Mouse (Mus musculus) hindbrain, embryonic 11.5 days (tissue): ENCODE measurements around the gene Ank3. TPM values are rescaled to one million over a fixed set of nuclear protein-coding genes. Genes with fewer than 3 reads are reported as not detected.

Experiments used
- ATAC-seq: fragments of 200-750 bp; cut with Nextera tagmentation; 2 replicates; pipeline ENCODE4 v1.8.0; 2017; ENCODE audit warnings: mild to moderate bottlenecking, moderate TSS enrichment, moderate library complexity; ENCODE audit not compliant: low FRiP score
- DNase-seq: peaks from one replicate; pipeline ENCODE4 v3.0.0-alpha.2; 2015; ENCODE audit warnings: low spot score
- H3K27ac ChIP-seq: fragments of 300-500 bp; sonication (generic); 2 replicates; pipeline ENCODE4 v1.5.1; 2014; ENCODE audit warnings: mild to moderate bottlenecking, low read depth, low read length
- H3K27me3 ChIP-seq: fragments of 300-500 bp; sonication (generic); 2 replicates; pipeline ENCODE4 v1.6.1; 2014; ENCODE audit warnings: mild to moderate bottlenecking, low read length, moderate library complexity, mixed read lengths; ENCODE audit not compliant: control insufficient read depth, insufficient read depth
- H3K36me3 ChIP-seq: fragments of 300-500 bp; sonication (generic); 2 replicates; pipeline ENCODE4 v1.6.1; 2014; ENCODE audit warnings: mild to moderate bottlenecking, low read length, moderate library complexity, mixed read lengths; ENCODE audit not compliant: control insufficient read depth, insufficient read depth
- H3K4me1 ChIP-seq: fragments of 300-500 bp; sonication (generic); replicated peaks from 2 replicates; pipeline ENCODE4 v1.6.1; 2014; ENCODE audit warnings: low read length, mixed read lengths; ENCODE audit not compliant: control insufficient read depth, insufficient read depth
- H3K4me2 ChIP-seq: fragments of 300-500 bp; sonication (generic); replicated peaks from 2 replicates; pipeline ENCODE4 v1.6.1; 2014; ENCODE audit warnings: mild to moderate bottlenecking, low read depth, low read length
- H3K4me3 ChIP-seq: fragments of 300-500 bp; sonication (generic); 2 replicates; pipeline ENCODE4 v1.5.1; 2014; ENCODE audit warnings: low read depth, low read length
- H3K9ac ChIP-seq: fragments of 300-500 bp; sonication (generic); 2 replicates; pipeline ENCODE4 v1.6.1; 2014; ENCODE audit warnings: low read depth, low read length
- H3K9me3 ChIP-seq: fragments of 300-500 bp; sonication (generic); 2 replicates; pipeline ENCODE4 v1.6.1; 2016; ENCODE audit warnings: low read length; ENCODE audit not compliant: control insufficient read depth
- WGBS: fragments of 180-500 bp; shearing (Covaris S2); extraction: QIAGEN DNeasy Blood & Tissue Kit; methylation state at CpG from one replicate; pipeline ENCODE4 v1.1.7; 2014; 5-methylcytosine and 5-hydroxymethylcytosine counted together
- polyA plus RNA-seq: library from polyadenylated mRNA; unstranded; fragments of >200 nt; fragmentation: Nextera tagmentation; extraction: Ambion mirVana; gene quantifications from 2 replicates; pipeline ENCODE4 v1.2.1, GENCODE M21; 2014

Ank3 gene
- polyA plus RNA-seq, 1 experiment from 2014 or later = 97.7 TPM

DNA sequence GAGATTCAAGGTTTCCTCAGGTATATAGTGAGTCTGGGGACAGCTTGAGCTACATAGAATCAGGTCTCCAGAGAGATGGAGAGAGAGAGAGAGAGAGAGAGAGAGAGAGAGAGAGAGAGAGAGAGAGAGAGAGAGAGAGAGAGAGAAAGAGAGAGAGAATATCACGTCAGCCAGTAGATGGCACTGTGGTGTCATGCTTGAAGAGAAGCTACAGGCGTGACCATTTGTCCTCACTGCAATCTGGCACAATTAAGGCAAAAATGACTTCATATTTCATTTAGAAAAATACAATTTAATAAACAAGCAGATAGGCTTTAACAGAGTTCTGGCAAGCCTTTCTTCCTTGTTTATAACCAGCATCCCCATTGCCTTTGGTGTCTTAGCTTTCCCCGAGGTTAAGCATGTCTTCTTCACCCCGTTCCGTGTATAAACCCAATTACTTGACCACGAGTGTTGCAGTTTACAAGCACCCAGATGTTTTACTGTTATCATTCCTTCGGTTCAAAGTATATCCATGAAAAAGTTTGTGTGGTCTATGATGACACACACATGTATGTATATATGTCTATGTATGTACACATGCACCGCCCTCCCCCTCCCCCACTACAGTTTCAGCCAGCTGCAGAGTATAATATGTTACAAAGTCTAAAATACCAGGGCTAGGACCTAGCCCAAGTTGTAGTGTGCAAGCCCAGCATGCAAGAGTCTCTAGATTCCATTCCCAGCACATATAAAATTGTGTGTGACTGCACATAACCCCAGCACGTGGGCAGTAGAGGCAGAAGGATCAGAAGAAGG, 53.8 kb downstream of the Ank3 start:
- no peak overlapping the region for H3K4me3 ChIP-seq
- no peaks in the 10 kb centered on the region for H3K36me3 ChIP-seq
- 66% methylated on average over 9 of the region's 9 CpGs for WGBS
- ATAC-seq = no peak
- no peaks in the 10 kb centered on the region for H3K4me1 ChIP-seq
- H3K4me2 ChIP-seq = no peak overlapping the region
- H3K27ac ChIP-seq = no peak overlapping the region
- peak; percentile 75 for DNase-seq
- no peaks in the 10 kb centered on the region for H3K9me3 ChIP-seq
- H3K27me3 ChIP-seq = no peaks in the 10 kb centered on the region
- no peak overlapping the region for H3K9ac ChIP-seq

DNA sequence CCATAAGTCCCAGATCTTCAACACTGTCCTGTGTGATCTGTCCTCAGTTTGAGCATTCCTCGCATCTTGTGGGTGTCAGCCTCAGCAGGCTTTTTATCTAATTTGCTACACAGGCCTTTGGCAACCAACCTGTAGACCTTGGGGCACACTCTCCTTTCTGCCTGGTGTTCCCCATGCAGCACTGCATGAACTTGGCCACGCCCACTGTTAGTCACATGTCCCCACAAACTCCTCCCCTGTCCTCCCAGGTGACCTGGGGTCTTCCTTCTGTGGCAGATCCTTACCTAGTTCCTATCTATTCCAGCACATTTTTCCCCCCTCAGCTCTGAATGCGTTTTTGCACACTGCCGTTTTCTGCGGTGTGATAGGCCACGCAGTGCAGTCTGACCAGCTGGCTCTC, 55.0 kb downstream of the Ank3 start:
- no peaks in the 10 kb centered on the region for H3K9me3 ChIP-seq
- no peaks in the 10 kb centered on the region for H3K36me3 ChIP-seq
- H3K4me2 ChIP-seq = no peak overlapping the region
- no peak for ATAC-seq
- no peaks in the 10 kb centered on the region for H3K27me3 ChIP-seq
- 85% methylated on average over 6 of the region's 6 CpGs for WGBS
- no peak overlapping the region for H3K4me3 ChIP-seq
- DNase-seq = no peak
- H3K4me1 ChIP-seq = no peaks in the 10 kb centered on the region
- H3K9ac ChIP-seq = no peak overlapping the region
- no peak overlapping the region for H3K27ac ChIP-seq

DNA sequence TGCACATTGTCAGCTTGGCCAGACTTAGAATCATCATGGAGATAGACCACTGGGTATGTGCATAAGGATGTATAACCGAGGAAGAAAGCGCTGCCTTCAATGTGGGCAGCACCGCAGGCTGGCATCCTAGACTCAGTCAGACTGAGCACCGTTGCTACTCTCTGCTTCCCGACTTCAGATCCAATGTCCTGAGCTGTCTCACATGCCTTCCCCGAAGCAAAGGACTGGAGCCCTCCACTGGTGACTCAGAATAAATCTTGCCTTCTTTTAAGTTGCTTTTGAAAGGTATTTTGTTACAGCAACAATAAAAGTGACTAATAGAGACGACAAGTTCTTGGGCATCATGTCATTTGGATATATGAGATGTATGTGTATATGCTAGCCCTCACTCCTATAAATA, 55.9 kb downstream of the Ank3 start:
- Histone ChIP-seq H3K9ac (no peak overlapping the region), H3K4me3 (no peak overlapping the region), H3K4me2 (no peak overlapping the region), H3K4me1 (no peaks in the 10 kb centered on the region), H3K36me3 (no peaks in the 10 kb centered on the region), H3K9me3 (no peaks in the 10 kb centered on the region), H3K27ac (no peak overlapping the region), H3K27me3 (no peaks in the 10 kb centered on the region)
- 74% methylated on average over 7 of the region's 7 CpGs for whole genome bisulfite sequencing
- no peak for DNase-seq
- no peak for ATAC-seq

DNA sequence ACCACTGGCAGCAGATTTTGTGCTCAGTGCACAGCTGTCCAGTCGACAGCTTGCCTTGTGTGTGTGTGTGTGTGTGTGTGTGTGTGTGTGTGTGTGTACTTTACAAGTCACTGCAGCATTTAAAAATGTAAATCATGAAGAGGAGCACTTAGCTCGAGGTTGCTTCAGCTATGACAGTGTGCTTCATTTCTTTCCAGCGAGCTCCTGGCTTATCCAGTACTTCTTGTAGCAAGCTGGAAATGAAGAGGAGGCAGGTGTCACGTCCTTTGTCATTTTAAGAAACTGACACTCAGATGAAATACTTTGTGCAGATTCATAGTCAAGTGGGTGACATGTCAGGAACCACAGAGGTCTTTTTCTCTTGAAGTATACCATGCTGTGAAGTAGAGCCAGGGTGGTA, 66.3 kb downstream of the Ank3 start:
- no peaks in the 10 kb centered on the region for H3K9me3 ChIP-seq
- H3K4me1 ChIP-seq = no peaks in the 10 kb centered on the region
- WGBS = 63% methylated on average over 4 of the region's 4 CpGs
- H3K27ac ChIP-seq = no peak overlapping the region
- no peak overlapping the region for H3K9ac ChIP-seq
- no peaks in the 10 kb centered on the region for H3K36me3 ChIP-seq
- H3K27me3 ChIP-seq = no peaks in the 10 kb centered on the region
- no peak overlapping the region for H3K4me3 ChIP-seq
- H3K4me2 ChIP-seq = no peak overlapping the region
- DNase-seq = no peak
- no peak for ATAC-seq

- Histone ChIP-seq H3K4me1 (no peaks in the 10 kb centered on the region), H3K4me2 (no peak overlapping the region), H3K4me3 (no peak overlapping the region), H3K27me3 (no peaks in the 10 kb centered on the region), H3K9ac (peak overlapping the region; percentile 28; the same call in 1 of the 2 replicates), H3K36me3 (no peaks in the 10 kb centered on the region), H3K9me3 (no peaks in the 10 kb centered on the region), H3K27ac (peak overlapping the region; percentile 89)
- DNase-seq = peak; percentile 85
- 51% methylated on average over 11 of the region's 11 CpGs for WGBS
- peak; percentile 75 for ATAC-seq
Observed at GRCm38 (mm10) chr10:69465558-69466200, 67.1 kb downstream of the Ank3 start.

DNA sequence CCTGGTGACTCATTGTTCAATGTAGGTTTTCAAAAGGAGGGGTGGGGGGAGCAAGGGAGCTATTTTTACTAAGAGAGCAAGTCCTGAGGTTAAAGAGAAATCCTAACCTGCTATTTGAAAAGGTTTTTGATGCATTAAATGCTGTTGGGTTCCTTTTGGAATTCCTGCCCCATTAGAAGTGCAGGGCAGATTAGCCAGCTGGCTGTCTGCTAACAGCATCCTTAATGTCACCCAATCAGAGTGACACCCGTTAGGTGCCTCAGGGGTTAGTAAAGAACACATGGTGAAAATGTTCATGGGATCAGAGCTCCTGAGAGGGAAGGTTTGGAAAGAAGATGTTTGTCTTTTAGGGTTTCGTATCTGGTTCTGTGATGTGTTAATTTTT, 67.6 kb downstream of the Ank3 start:
- Histone ChIP-seq H3K4me1 (no peaks in the 10 kb centered on the region), H3K4me3 (no peak overlapping the region), H3K27ac (peak overlapping the region; percentile 89), H3K36me3 (no peaks in the 10 kb centered on the region), H3K9me3 (no peaks in the 10 kb centered on the region), H3K4me2 (no peak overlapping the region), H3K27me3 (no peaks in the 10 kb centered on the region), H3K9ac (no peak overlapping the region)
- DNase-seq (peak; percentile 15), ATAC-seq (no peak)
- 61% methylated on average over 2 of the region's 2 CpGs for WGBS

DNA sequence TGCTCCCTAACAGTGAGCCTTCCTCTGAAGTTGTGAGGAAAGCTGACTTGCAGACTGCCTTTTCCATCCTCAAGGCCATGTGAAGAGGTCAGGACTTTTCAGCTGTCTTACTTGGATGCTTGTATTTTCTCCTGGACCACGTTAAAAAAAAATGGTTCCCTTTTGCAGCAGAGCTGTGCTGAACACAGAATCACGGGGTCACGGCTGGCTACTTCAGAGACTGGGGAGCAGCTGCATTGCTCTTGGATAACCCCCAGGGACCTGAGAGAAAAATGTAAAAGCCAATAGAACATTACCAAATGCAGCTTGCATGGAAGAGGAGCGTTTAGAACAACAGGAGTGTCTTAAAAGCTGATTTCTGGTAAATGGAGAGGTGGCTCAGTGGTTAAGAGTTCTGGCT, 68.0 kb downstream of the Ank3 start:
- WGBS = 24% methylated on average over 4 of the region's 4 CpGs
- Histone ChIP-seq H3K27ac (peak overlapping the region; percentile 89), H3K4me3 (no peak overlapping the region), H3K9me3 (no peaks in the 10 kb centered on the region), H3K9ac (no peak overlapping the region), H3K4me2 (no peak overlapping the region), H3K4me1 (no peaks in the 10 kb centered on the region), H3K36me3 (no peaks in the 10 kb centered on the region), H3K27me3 (no peaks in the 10 kb centered on the region)
- ATAC-seq (peak; percentile 64; the same call in 1 of the 2 replicates), DNase-seq (peak; percentile 50)

- Histone ChIP-seq H3K4me2 (no peak overlapping the region), H3K4me3 (no peak overlapping the region), H3K9ac (no peak overlapping the region), H3K27ac (peak overlapping the region; percentile 89), H3K27me3 (no peaks in the 10 kb centered on the region), H3K4me1 (no peaks in the 10 kb centered on the region), H3K9me3 (no peaks in the 10 kb centered on the region), H3K36me3 (no peaks in the 10 kb centered on the region)
- ATAC-seq (peak; percentile 48), DNase-seq (peak; percentile 16)
- WGBS = 67% methylated on average over 2 of the region's 2 CpGs
Observed at GRCm38 (mm10) chr10:69467182-69467581, 68.6 kb downstream of the Ank3 start.

DNA sequence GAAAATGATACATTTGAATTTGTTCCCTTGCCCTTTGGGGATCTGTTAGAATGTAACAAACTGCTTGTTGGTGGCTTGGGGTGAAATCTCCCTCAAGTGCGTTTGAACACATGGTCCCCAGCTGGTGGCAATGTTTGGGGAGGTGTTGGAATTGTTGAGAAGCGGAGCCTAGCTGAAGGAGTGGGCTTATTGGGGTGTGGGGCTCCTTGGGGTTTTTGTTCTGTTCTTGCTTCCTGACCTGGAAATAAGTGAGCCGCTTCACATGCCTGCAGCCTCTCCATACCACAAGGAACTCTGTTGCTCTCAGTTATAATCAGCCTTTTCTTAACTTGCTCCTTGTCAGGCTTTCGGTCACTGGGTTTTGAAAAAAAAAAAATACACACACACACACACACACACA, 73.3 kb downstream of the Ank3 start:
- H3K4me2 ChIP-seq = no peak overlapping the region
- H3K27ac ChIP-seq = no peak overlapping the region
- no peaks in the 10 kb centered on the region for H3K27me3 ChIP-seq
- no peaks in the 10 kb centered on the region for H3K9me3 ChIP-seq
- no peaks in the 10 kb centered on the region for H3K4me1 ChIP-seq
- H3K36me3 ChIP-seq = no peaks in the 10 kb centered on the region
- ATAC-seq = no peak
- no peak overlapping the region for H3K9ac ChIP-seq
- 61% methylated on average over 4 of the region's 4 CpGs for WGBS
- no peak overlapping the region for H3K4me3 ChIP-seq
- no peak for DNase-seq
